27 mouse cellular contexts compared by ENCODE assay signal in genomic region chr14:22700236-22700635, GRCm38 (mm10).
DNase-seq lines count a peak whose midpoint lies in the region; TF ChIP-seq lines count a peak whose summit lies in the region.
"Had no signal": no experiment of that assay in that cellular context is flagged by ENCODE, and none has a peak within 500 bp of the region (broad histone marks: within the 10 kb centered on the region; RNA-seq: fewer than 3 reads in every experiment).

No protein-coding gene starts in this region.

- peaks cover 0 to 11% of the 10 kb centered on the region in 2 experiments; a peak in 2 of 4 replicates for H3K4me1 ChIP-seq in CH12.LX (ENCODE audit: control insufficient read depth in 1 of 2, insufficient read depth in 2 of 2)
- H3K4me1 ChIP-seq: hindbrain, embryonic 10.5 days had no signal

- no peak overlapping the region for H3K4me3 ChIP-seq in CH12.LX (replicated peaks in 1 of 3; ENCODE audit: low read depth in 2 of 3, low read length in 2 of 3, poor library complexity in 1 of 3)
- H3K4me3 ChIP-seq in left cerebral cortex, adult 2 months = no peak overlapping the region
- H3K4me3 ChIP-seq: embryonic facial prominence, embryonic 10.5 days; embryonic facial prominence, embryonic 13.5 days; erythroblast, embryonic 14.5 days; gastrocnemius, adult 2 months; hindbrain, embryonic 10.5 days; hindbrain, embryonic 13.5 days; intestine, embryonic 15.5 days had no signal

- in situ Hi-C loops in CH12.LX (cut with MboI; ENCODE audit: low pct_ligation_motif_present, low pct_unique_long_range_greater_than_20kb, low sequenced_read_pairs) = no loop called here

- DNase-seq in heart, adult 11 months = peak; percentile 14
- no peak for DNase-seq in heart, postnatal 10 days
- peak; percentile 19 for DNase-seq in 3134 (ENCODE audit: extremely low read depth, insufficient read length, low spot score)
- DNase-seq in CH12.LX (ENCODE audit: extremely low read depth) = peak; percentile 10
- DNase-seq in fibroblast of lung, adult 2 months (ENCODE audit: low read depth) = peak; percentile 26
- no peak for DNase-seq in left cerebral cortex, adult 2 months (ENCODE audit: extremely low spot score in 1 of 2, low spot score in 2 of 2)
- no peak for DNase-seq in right cerebral cortex, postnatal 25 days
- no peak for DNase-seq in heart, adult 18-20 months
- DNase-seq: adrenal gland, adult 8-10 months; adrenal gland, postnatal 25 days; cerebellum, adult 11-12 months; cerebellum, adult 8-10 months; cerebellum, postnatal 10 days; cerebellum, postnatal 36 days; embryo, embryonic 11 days; forebrain, postnatal 0 days; gastrocnemius, adult 2 months; gastrocnemius, postnatal 25 days; heart, postnatal 36 days had no signal

- no peaks in the 10 kb centered on the region for H3K27me3 ChIP-seq in CH12.LX (replicated peaks)
- H3K27me3 ChIP-seq: embryonic facial prominence, embryonic 13.5 days; hindbrain, embryonic 13.5 days; intestine, embryonic 15.5 days had no signal

- peak overlapping the region; percentile 51 for H3K4me2 ChIP-seq in CH12.LX (ENCODE audit: insufficient read depth, low read depth, poor library complexity, severe bottlenecking)
- H3K4me2 ChIP-seq: embryonic facial prominence, embryonic 13.5 days; heart, embryonic 11.5 days; hindbrain, embryonic 13.5 days; intestine, embryonic 15.5 days had no signal

- no peak for TF ChIP-seq POLR2A in CH12.LX (IDR thresholded peaks at IDR 0.05; ENCODE audit: low read depth, low read length)

- no peak for TF ChIP-seq CTCF in CH12.LX (conservative IDR thresholded peaks at IDR 0.05 in 1 of 2, IDR thresholded peaks at IDR 0.05 in 1 of 2; ENCODE audit: low read depth in 2 of 2, low read length in 2 of 2)
- no peak for TF ChIP-seq CTCF in left cerebral cortex, adult 2 months (IDR thresholded peaks at IDR 0.05)

- no peak for TF ChIP-seq EP300 in CH12.LX (IDR thresholded peaks at IDR 0.05; ENCODE audit: low read length)

- H3K27ac ChIP-seq in CH12.LX (ENCODE audit: insufficient read depth, low read depth) = no peak overlapping the region
- no peak overlapping the region for H3K27ac ChIP-seq in left cerebral cortex, adult 2 months
- H3K27ac ChIP-seq: embryonic facial prominence, embryonic 10.5 days; embryonic facial prominence, embryonic 13.5 days; gastrocnemius, adult 2 months; hindbrain, embryonic 10.5 days; hindbrain, embryonic 13.5 days; intestine, embryonic 15.5 days had no signal

- H3K36me3 ChIP-seq in CH12.LX (replicated peaks in 1 of 2; ENCODE audit: control insufficient read depth in 1 of 2, insufficient read depth in 1 of 2, low read length in 1 of 2) = no peaks in the 10 kb centered on the region
- H3K36me3 ChIP-seq: embryonic facial prominence, embryonic 10.5 days; embryonic facial prominence, embryonic 13.5 days; G1E; hindbrain, embryonic 10.5 days; hindbrain, embryonic 13.5 days; intestine, embryonic 15.5 days had no signal

- no peaks in the 10 kb centered on the region for H3K9me3 ChIP-seq in CH12.LX (replicated peaks; ENCODE audit: low read length)
- H3K9me3 ChIP-seq: embryonic facial prominence, embryonic 10.5 days; embryonic facial prominence, embryonic 13.5 days; hindbrain, embryonic 10.5 days; hindbrain, embryonic 13.5 days; intestine, embryonic 15.5 days had no signal

- intact Hi-C loops in heart, postnatal 10 days (cut with DNase I) = no loop called here
- intact Hi-C loops in left cerebral cortex, adult 2 months (cut with DNase I) = no loop called here

- TF ChIP-seq RAD21 in CH12.LX (IDR thresholded peaks at IDR 0.05; ENCODE audit: low read depth, low read length) = no peak

- dilution Hi-C loops in CH12.LX (cut with MboI; ENCODE audit: extremely low pct_ligation_motif_present, extremely low pct_unique_long_range_greater_than_20kb, low sequenced_read_pairs) = no loop called here

- H3K79me2 ChIP-seq in CH12.LX (replicated peaks; ENCODE audit: control insufficient read depth, extremely low read depth, insufficient read depth, poor library complexity, severe bottlenecking) = no peaks in the 10 kb centered on the region

- H3K9ac ChIP-seq in CH12.LX (ENCODE audit: insufficient read depth, low read depth) = peak overlapping the region; percentile 40
- H3K9ac ChIP-seq: embryonic facial prominence, embryonic 13.5 days; forebrain, postnatal 0 days; hindbrain, embryonic 13.5 days; intestine, embryonic 15.5 days had no signal

TF ChIP-seq in CH12.LX, 34 proteins besides CTCF, POLR2A, EP300 and RAD21:
- no peak for TF ChIP-seq HCFC1 (IDR thresholded peaks at IDR 0.05; ENCODE audit: low read depth, low read length)
- no peak for TF ChIP-seq TCF12 (IDR thresholded peaks at IDR 0.05; ENCODE audit: low read depth, low read length)
- TF ChIP-seq ETS1 (conservative IDR thresholded peaks at IDR 0.05; ENCODE audit: low read depth, low read length) = no peak
- TF ChIP-seq MEF2A (IDR thresholded peaks at IDR 0.05; ENCODE audit: borderline replicate concordance, low read depth, low read length) = no peak
- TF ChIP-seq MAX (IDR thresholded peaks at IDR 0.05; ENCODE audit: low read length) = no peak
- TF ChIP-seq MXI1 (IDR thresholded peaks at IDR 0.05; ENCODE audit: low read depth, low read length) = no peak
- no peak for TF ChIP-seq GABPA (IDR thresholded peaks at IDR 0.05; ENCODE audit: insufficient replicate concordance, low read depth, low read length)
- TF ChIP-seq SMC3 (IDR thresholded peaks at IDR 0.05; ENCODE audit: low read depth, low read length) = no peak
- TF ChIP-seq MAZ (IDR thresholded peaks at IDR 0.05; ENCODE audit: low read depth, low read length) = no peak
- TF ChIP-seq E2F4 (IDR thresholded peaks at IDR 0.05; ENCODE audit: insufficient replicate concordance, low read depth, low read length) = no peak
- no peak for TF ChIP-seq KAT2A (IDR thresholded peaks at IDR 0.05; ENCODE audit: insufficient replicate concordance, low read length)
- TF ChIP-seq CHD2 (IDR thresholded peaks at IDR 0.05; ENCODE audit: low read length) = no peak
- no peak for TF ChIP-seq POLR2AphosphoS2 (IDR thresholded peaks at IDR 0.05; ENCODE audit: low read depth, low read length)
- TF ChIP-seq CHD1 (IDR thresholded peaks at IDR 0.05; ENCODE audit: low read depth, low read length) = no peak
- no peak for TF ChIP-seq IRF4 (IDR thresholded peaks at IDR 0.05; ENCODE audit: low read depth, low read length)
- no peak for TF ChIP-seq PAX5 (IDR thresholded peaks at IDR 0.05; ENCODE audit: low read length)
- no peak for TF ChIP-seq TBP (conservative IDR thresholded peaks at IDR 0.05; ENCODE audit: low read depth, low read length)

Comparison
In these comparisons a context has a peak if more than half of its experiments do, and no peak if none do; other contexts are left out.
1. DNase-seq: peak in heart, adult 11 months (single experiment), 3134 (single experiment), CH12.LX (single experiment) and fibroblast of lung, adult 2 months (single experiment); none in heart, postnatal 10 days (0 of 2), left cerebral cortex, adult 2 months (0 of 2), right cerebral cortex, postnatal 25 days (single experiment) and heart, adult 18-20 months (0 of 2).